Mouse (Mus musculus) ES-E14 (cell line): ENCODE measurements around the gene Bcas3. TPM values are rescaled to one million over a fixed set of nuclear protein-coding genes. Genes with fewer than 3 reads are reported as not detected.

Experiments used
- DNase-seq: peaks from one replicate; pipeline ENCODE4 v3.0.0-alpha.2; 2013; ENCODE audit warnings: low read depth, low spot score
- H3K27ac ChIP-seq: 2 replicates; pipeline ENCODE4 v1.5.1; 2012; ENCODE audit warnings: low read depth, mild to moderate bottlenecking, low read length, moderate library complexity, mixed read lengths; ENCODE audit not compliant: poor library complexity, insufficient read depth, severe bottlenecking
- H3K36me3 ChIP-seq: 2 replicates; pipeline ENCODE4 v1.6.1; 2012; ENCODE audit warnings: mild to moderate bottlenecking, low read length, moderate library complexity, mixed read lengths; ENCODE audit not compliant: control insufficient read depth, poor library complexity, insufficient read depth, severe bottlenecking
- H3K4me1 ChIP-seq, 2 experiments: fragments of 150-350 bp in 1 of 2; sonication (generic) in 1 of 2; 2 replicates each; pipeline ENCODE4 v1.6.1; 2012; ENCODE audit warnings: low read length in 2 of 2, mild to moderate bottlenecking in 1 of 2, mixed read lengths in 1 of 2; ENCODE audit not compliant: control insufficient read depth in 2 of 2, insufficient read depth in 2 of 2, poor library complexity in 1 of 2
- H3K4me3 ChIP-seq, 2 experiments: fragments of 150-350 bp in 1 of 2; sonication (generic) in 1 of 2; 2 replicates each; pipeline ENCODE4 v1.5.1; 2012; ENCODE audit warnings: low read length in 2 of 2, low read depth in 1 of 2, mild to moderate bottlenecking in 1 of 2, mixed read lengths in 1 of 2; ENCODE audit not compliant: insufficient read depth in 1 of 2, poor library complexity in 1 of 2, severe bottlenecking in 1 of 2
- H3K9ac ChIP-seq: 2 replicates; pipeline ENCODE4 v1.6.1; 2012; ENCODE audit warnings: low read depth, mild to moderate bottlenecking, low read length, mixed read lengths; ENCODE audit not compliant: poor library complexity, insufficient read depth, severe bottlenecking
- H3K9me3 ChIP-seq: fragments of 150-350 bp; sonication (generic); 2 replicates; pipeline ENCODE4 v1.6.1; 2012; ENCODE audit warnings: low read depth, mild to moderate bottlenecking, low read length; ENCODE audit not compliant: control insufficient read depth, insufficient read depth
- CHD2 ChIP-seq: IDR thresholded peaks from 2 replicates; pipeline ENCODE4 v1.6.1; 2014; ENCODE audit warnings: mild to moderate bottlenecking, low read depth, low read length, inconsistent platforms
- HCFC1 ChIP-seq: IDR thresholded peaks from 2 replicates; pipeline ENCODE4 v1.6.1; 2012; ENCODE audit warnings: low read length, inconsistent platforms, borderline replicate concordance; ENCODE audit not compliant: insufficient read depth
- MAFK ChIP-seq: IDR thresholded peaks from 2 replicates; pipeline ENCODE4 v1.6.1; 2014; ENCODE audit warnings: mild to moderate bottlenecking, low read depth, low read length, inconsistent platforms; ENCODE audit not compliant: insufficient read depth
- ZC3H11A ChIP-seq: IDR thresholded peaks from 2 replicates; pipeline ENCODE4 v1.6.1; 2012; ENCODE audit warnings: low read depth, mild to moderate bottlenecking, inconsistent platforms, low read length, borderline replicate concordance
- ZNF384 ChIP-seq: IDR thresholded peaks from 2 replicates; pipeline ENCODE4 v1.6.1; 2012; ENCODE audit warnings: low read depth, low read length, inconsistent platforms
- in situ Hi-C, 2 experiments: fragments of 600-800 bp; cut with MboI; formaldehyde crosslinking; loops; one replicate each; pipeline ENCODE4 v1.15.1; 2025; ENCODE audit warnings: low sequenced_read_pairs in 2 of 2, inconsistent platforms in 1 of 2; ENCODE audit not compliant: unreplicated experiment in 2 of 2
- total RNA-seq: library from RNA; depleted of rRNA; stranded (reverse); fragments of 300-350 nt; gene quantifications from 2 replicates; pipeline ENCODE4 v1.2.3, GENCODE M21; 2012

The Bcas3 gene
- total RNA-seq, 1 experiment: 23.6 TPM

DNA sequence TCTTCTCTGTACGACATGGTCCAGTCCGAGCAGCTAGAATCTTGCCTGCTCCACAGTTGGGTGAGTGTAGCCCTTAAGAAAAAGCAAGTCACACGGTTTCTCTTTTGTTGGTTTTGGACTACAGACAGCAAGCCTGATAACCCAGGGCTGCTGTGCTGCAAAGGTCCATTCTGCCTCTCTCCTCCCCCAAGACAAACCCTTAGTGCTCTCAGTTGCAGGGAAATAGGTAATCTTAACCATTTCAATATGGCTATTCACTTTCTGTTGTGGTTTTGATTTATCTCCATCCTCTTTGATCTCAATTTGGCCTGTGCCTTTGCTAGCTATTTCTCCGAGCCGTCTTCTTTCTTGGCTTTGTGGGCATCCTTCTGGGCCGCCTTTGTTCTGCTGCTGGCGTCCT, 42.4 kb downstream of the Bcas3 start:
- no peaks in the 10 kb centered on the region for H3K9me3 ChIP-seq
- H3K4me1 ChIP-seq: peaks cover 0 to 4% of the 10 kb centered on the region in 2 experiments; a peak in 3 of 4 replicates
- H3K4me3 ChIP-seq: no peak overlapping the region
- H3K9ac ChIP-seq: no peak overlapping the region
- in situ Hi-C loops: no loop called here
- TF ChIP-seq CHD2: no peak
- no peak for TF ChIP-seq ZC3H11A
- no peak for TF ChIP-seq MAFK
- TF ChIP-seq HCFC1: no peak
- TF ChIP-seq ZNF384: no peak
- no peak overlapping the region for H3K27ac ChIP-seq
- no peaks in the 10 kb centered on the region for H3K36me3 ChIP-seq
- DNase-seq: no peak

DNA sequence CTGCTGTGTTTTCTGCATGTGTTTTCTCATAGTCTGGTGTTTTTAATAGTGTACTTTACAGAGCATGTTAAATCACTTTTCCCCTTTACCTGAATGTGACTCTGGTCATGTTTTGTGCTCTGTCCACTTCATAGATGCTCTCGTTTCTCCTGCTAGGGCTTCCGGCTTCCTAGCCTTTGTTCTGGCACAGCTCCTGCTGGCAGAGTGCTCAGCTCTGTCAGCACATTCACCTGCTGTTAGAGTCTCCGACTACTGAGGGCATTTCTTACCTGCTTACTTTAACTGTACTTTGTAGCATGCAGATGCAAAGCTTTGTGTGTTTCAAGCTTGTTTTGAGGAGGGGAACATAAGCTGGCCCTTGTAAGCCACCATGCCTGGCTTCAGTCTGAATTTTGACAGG, 53.6 kb downstream of the Bcas3 start:
- Histone ChIP-seq H3K4me1 (no peaks in the 10 kb centered on the region), H3K27ac (no peak overlapping the region), H3K4me3 (no peak overlapping the region), H3K9me3 (no peaks in the 10 kb centered on the region), H3K36me3 (no peaks in the 10 kb centered on the region), H3K9ac (no peak overlapping the region)
- no peak for TF ChIP-seq CHD2
- no peak for TF ChIP-seq MAFK
- no peak for TF ChIP-seq HCFC1
- no peak for TF ChIP-seq ZNF384
- TF ChIP-seq ZC3H11A: no peak
- no peak for DNase-seq
- in situ Hi-C loops: no loop called here

DNA sequence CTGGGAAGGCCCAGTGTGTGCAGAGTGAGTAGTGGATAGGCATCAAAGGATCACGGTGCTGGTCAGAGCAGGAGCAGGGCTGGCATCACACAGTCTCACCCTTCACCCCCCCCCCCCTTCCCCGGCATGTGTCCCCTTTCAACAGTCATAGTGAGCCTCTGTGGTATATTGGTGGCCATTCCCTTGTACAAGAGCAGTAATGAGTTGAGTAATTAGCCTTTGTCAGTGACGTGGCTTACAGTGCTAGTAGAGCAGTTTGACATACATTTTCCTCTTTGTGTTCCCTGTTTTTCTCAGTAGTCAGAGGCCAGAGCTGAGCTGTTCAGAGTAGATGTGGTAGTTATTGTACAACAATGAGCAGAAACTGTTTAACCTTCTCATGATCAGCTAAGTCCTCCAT, 54.7 kb downstream of the Bcas3 start:
- in situ Hi-C loops: no loop called here
- H3K36me3 ChIP-seq: no peaks in the 10 kb centered on the region
- DNase-seq: no peak
- H3K4me1 ChIP-seq: no peaks in the 10 kb centered on the region
- no peak overlapping the region for H3K4me3 ChIP-seq
- no peaks in the 10 kb centered on the region for H3K9me3 ChIP-seq
- H3K9ac ChIP-seq: no peak overlapping the region
- H3K27ac ChIP-seq: no peak overlapping the region
- TF ChIP-seq HCFC1: no peak
- TF ChIP-seq MAFK: no peak
- TF ChIP-seq ZC3H11A: no peak
- TF ChIP-seq ZNF384: no peak
- no peak for TF ChIP-seq CHD2

DNA sequence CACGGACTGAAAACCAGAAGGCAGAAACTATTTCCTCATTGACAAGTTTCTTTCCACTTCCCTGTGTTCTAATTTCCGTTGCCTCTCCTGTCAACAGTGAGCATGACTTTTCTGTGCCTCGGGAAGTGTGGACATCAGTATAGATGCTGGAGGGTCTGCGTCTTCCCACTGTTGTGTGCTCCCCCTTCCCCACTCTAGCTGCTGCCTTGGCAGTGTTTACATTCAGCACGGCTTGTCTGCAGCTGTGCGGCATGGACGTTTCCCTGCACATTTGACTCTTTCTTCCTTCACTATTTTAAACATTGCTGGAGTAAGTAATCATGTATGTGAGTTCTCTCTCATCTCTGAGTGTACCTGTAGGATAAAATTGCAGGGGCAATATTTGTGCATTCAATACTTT, 59.4 kb downstream of the Bcas3 start:
- Histone ChIP-seq H3K9ac (no peak overlapping the region), H3K27ac (no peak overlapping the region), H3K9me3 (no peaks in the 10 kb centered on the region), H3K4me1 (no peaks in the 10 kb centered on the region), H3K4me3 (no peak overlapping the region), H3K36me3 (no peaks in the 10 kb centered on the region)
- in situ Hi-C loops: no loop called here
- DNase-seq: no peak
- no peak for TF ChIP-seq ZNF384
- TF ChIP-seq HCFC1: no peak
- TF ChIP-seq ZC3H11A: no peak
- no peak for TF ChIP-seq MAFK
- TF ChIP-seq CHD2: no peak

DNA sequence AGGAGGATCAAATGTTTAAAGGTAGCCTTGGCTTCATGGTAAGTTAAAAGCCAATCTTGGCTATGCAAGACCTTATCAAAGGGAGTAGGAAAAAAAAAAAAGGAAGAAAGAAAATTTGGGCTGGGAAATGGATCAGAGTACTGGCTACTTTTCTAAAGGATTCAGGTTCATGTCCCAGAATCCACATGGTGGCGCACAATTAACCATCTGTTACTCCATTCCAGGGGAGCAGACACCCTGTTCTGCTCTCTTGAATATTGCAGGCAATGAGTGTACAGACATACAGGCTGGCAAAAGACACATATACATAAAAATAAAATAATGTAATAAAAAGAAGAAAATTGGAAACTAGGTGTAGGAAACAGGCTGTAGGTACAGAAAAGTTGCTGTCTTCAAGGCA, 61.5 kb downstream of the Bcas3 start:
- Histone ChIP-seq H3K27ac (no peak overlapping the region), H3K9ac (no peak overlapping the region), H3K9me3 (no peaks in the 10 kb centered on the region), H3K36me3 (no peaks in the 10 kb centered on the region), H3K4me1 (no peaks in the 10 kb centered on the region), H3K4me3 (no peak overlapping the region)
- no peak for DNase-seq
- TF ChIP-seq ZC3H11A (no peak), ZNF384 (no peak), CHD2 (no peak), MAFK (no peak), HCFC1 (no peak)
- in situ Hi-C loops: no loop called here
